Mouse (Mus musculus): Measurements from ENCODE around the gene Dab1.

The Dab1 gene

GRCm38 (mm10) chr4:104587826-104588225 is 968.7 kb downstream of the Dab1 start:
- DNase-seq (ENCODE audit: low spot score in 2 of 2): no peak

DNA sequence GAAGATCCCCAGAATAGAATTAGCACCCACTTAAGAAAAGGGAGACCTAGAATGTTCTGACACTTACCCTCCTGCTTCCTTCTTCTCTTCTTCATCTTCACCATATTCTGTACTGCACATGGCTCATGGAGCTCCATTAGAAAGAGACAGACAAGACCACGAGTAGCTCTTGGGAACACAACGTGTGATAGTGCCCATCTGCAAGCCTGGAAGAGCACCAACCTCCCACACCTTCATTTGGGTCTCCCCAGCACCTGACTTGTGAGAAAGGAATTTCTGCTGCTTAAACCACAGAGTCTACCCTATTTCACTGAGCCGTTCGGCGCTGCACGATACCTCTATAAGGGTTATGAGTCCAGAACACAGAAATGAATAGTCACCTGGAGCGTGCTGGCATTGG is 977.8 kb downstream of the Dab1 start:
- DNase-seq (ENCODE audit: low spot score in 2 of 2): no peak

DNA sequence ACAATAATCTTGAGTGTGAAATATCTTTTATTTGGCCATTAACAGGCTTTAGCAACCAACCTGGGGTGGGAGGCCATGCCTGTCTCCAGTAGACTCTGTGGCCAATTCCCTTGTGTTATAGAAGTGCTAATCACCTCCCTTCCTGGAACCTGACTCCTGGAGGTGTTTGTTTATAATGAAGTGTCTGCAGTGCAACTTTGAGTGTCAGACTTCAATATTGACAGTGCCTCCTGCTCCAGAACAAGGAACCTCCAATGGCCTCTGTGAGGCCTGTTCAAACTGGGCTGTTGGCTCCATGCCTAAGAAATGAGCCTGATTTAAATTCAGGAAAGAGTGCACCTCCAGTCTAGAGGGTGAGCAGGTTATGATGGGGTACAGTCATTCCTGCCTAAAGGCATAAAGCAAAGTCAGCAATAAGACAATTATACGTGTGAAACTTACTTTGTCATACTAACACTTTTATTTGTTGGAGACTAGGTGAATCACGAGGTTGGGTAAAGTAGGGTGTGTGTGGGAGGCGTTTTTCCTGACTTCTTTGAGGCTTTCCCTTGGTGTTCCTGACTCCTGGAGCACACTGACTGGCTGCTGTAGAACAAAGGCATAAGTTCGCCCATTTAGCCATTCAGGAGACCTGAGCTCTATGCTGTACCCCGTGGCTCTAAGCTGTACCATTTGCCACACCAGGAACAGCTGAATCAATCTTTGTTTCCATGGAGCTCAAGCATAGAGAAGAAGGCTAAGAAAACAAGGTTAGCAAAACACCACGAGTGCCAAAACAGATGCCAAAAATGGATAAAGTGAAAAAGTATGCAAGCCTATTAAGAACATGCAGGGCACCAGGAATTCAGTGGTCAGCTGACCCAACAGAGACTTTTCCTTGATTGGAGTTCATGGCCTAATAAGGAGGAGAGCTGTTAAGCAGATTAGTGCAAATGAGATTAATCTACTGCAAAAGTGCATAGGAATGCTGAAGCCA is 978.6 kb downstream of the Dab1 start:
- no peak for DNase-seq (ENCODE audit: low spot score in 2 of 2)

- no peak for DNase-seq (ENCODE audit: low spot score in 2 of 2)
These were observed 983.6 kb downstream of the Dab1 start for GRCm38 (mm10) chr4:104602804-104603203.

GRCm38 (mm10) chr4:104604298-104604697 is 985.1 kb downstream of the Dab1 start:
- DNase-seq (ENCODE audit: low spot score in 2 of 2): no peak

DNA sequence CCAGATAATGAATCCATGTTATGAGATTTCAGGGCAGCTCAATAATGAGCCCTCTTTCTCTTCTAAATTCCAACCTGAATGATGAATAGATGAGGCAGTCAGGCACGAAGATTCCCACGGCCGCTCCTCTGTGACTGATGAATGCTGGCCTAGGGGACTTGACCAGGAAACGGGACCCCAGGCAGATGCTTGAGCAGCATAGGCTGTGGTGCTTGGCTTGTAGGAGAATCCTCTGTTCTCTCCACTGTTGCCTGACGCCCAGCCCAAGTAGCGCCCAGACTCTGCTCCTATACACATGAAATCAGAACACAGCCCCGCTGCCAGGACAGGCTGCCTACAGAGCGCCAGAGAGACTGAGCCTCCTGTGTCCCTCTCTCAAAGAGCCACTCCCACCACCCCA is 987.7 kb downstream of the Dab1 start:
- DNase-seq (ENCODE audit: low spot score in 2 of 2): no peak

DNA sequence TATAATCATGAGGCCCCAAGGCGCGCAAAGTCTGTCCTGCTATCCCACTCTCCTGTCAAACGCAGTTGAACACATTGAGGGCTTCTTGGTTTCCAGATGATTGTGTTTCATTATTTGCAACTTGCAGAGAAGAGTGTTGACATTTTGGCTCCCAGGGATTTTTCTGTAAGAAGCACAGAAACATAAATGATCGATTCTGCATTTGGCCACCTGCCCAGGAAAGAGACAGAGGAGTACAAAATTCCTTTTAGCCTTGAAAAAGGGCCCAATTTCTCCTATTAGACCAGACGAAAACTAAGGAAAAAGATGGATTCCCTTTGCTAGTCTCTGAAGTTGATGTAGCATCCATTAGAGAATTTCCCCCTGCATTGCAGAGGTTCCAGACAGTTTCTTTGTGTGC is 988.5 kb downstream of the Dab1 start:
- no peak for DNase-seq (ENCODE audit: low spot score in 2 of 2)

DNA sequence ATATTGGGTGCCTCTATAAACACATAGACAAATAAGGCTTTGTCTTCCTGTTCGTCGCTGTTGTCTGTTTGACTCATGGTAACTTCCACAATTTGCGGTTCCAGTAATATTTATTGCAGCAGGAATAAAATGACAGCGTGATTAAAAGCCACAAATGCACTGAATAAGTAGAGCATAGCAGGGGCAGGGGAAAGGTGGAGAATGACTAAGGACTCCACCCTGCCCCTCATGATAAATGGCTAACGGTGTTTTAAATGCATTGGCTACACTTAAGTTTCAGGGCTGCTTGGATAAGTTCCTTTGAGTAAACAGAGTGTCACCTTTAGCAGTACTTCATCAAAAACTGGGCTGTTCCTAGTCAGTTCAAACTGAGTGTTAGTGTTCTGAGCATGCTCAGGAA is 1000.3 kb downstream of the Dab1 start:
- DNase-seq (ENCODE audit: low spot score in 2 of 2): no peak

DNA sequence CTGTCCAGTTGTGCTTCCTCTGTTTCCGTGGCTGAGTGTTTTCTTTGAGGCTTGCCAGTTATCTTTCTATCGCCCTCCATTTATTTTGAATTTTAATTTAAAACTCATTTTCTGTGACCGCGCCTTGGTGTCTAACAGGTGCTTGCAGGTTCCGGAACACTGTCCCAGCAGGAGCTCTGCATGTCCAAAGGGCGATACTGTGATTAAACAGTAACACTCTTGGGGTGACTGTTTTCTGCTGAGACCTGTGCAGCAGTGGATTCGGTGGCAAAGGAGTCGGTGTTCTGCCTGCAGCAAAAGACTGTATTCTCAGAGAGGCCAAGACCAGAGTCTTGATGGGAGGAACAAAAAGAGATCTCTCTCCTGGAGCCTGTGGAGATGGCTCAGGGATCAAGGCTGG is 1006.2 kb downstream of the Dab1 start:
- no peak for DNase-seq (ENCODE audit: low spot score in 2 of 2)

GRCm38 (mm10) chr4:104628708-104629107 is 1009.5 kb downstream of the Dab1 start:
- no peak for DNase-seq (ENCODE audit: low spot score in 2 of 2)

GRCm38 (mm10) chr4:104637016-104637415 is 1017.9 kb downstream of the Dab1 start:
- DNase-seq (ENCODE audit: low spot score in 2 of 2): no peak

DNA sequence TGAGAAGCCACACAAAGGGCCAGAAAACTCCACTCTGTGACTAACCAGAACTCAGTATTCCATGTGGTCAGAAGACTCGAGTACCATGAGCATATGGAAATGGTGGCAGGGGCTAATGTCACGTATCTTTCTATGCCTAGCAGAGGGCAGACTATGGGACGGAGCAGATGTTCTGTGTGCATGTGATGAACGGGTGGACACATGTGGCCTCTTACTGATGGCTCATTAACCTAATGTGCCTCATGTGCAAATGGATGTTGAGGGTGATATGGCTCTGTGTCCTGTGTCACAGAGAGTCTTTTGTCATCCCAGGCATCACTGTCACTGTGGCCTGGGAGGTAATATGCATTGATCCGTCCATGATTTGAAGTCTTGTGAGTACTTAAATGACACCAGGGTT is 1021.5 kb downstream of the Dab1 start:
- no peak for DNase-seq (ENCODE audit: low spot score in 2 of 2)

GRCm38 (mm10) chr4:104642761-104643469 is 1023.8 kb downstream of the Dab1 start:
- DNase-seq (ENCODE audit: low spot score in 2 of 2): no peak

GRCm38 (mm10) chr4:104643534-104644356 is 1024.6 kb downstream of the Dab1 start:
- DNase-seq (ENCODE audit: low spot score in 2 of 2): no peak

- no peak for DNase-seq (ENCODE audit: low spot score in 2 of 2)
These were observed 1025.1 kb downstream of the Dab1 start for GRCm38 (mm10) chr4:104644357-104644630.

- no peak for DNase-seq (ENCODE audit: low spot score in 2 of 2)
These were observed 1025.7 kb downstream of the Dab1 start for GRCm38 (mm10) chr4:104644862-104645261.

GRCm38 (mm10) chr4:104651761-104652160 is 1032.6 kb downstream of the Dab1 start:
- no peak for DNase-seq (ENCODE audit: low spot score in 2 of 2)

DNA sequence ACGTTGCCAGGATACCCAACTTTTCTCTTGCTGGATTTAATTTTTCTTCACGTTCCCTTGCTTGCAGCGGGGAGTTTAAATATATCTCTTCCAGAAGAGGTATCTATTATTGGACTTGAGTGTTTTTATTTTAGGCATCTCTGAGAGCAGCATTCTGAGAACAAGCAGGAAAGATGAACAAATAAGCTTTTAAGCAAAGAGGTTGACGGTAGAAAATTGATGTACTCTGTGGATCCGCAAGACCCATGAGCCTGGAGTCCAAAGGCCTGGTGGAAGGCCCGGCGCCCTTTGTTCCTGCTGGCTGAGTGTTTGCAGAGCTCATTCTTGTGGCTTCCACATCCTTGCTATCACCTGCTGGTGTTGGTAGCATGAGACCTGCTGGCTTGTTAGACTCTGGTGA is 1037.6 kb downstream of the Dab1 start:
- no peak for DNase-seq (ENCODE audit: low spot score in 2 of 2)

- DNase-seq (ENCODE audit: low spot score in 2 of 2): no peak
These were observed 1043.9 kb downstream of the Dab1 start for GRCm38 (mm10) chr4:104662841-104663614.

DNA sequence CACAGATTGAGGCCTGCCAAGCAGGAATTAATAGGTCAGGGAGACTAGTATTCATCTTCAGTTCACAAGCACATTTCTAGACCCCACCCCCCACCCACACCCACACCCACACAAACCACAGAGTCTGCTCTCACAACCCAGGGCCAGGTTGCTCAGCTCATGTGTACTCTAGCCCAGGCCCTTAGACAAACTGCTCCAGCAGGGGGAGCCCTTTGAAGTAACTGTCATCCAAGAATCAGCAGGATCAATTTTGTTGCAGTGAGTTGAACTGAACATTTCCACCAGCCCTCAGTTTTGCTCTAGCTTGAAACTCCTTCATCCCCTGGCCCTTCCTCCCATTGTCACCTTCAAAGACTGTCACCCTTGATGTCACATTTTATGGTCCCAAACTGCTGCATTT is 1046.4 kb downstream of the Dab1 start:
- DNase-seq (ENCODE audit: low spot score in 2 of 2): no peak

GRCm38 (mm10) chr4:104666831-104667551 is 1047.8 kb downstream of the Dab1 start:
- no peak for DNase-seq (ENCODE audit: low spot score in 2 of 2)
